Mouse (Mus musculus): ENCODE results near the gene Vmn2r17. TPM values are rescaled to one million over a fixed set of nuclear protein-coding genes. Genes with fewer than 3 reads are reported as not detected.

The Vmn2r17 gene
- not detected in 2 replicates for total RNA-seq (2021)
- long read RNA-seq, experiment 1, result 0 reads
- long read RNA-seq, experiment 2, result 0 reads

DNA sequence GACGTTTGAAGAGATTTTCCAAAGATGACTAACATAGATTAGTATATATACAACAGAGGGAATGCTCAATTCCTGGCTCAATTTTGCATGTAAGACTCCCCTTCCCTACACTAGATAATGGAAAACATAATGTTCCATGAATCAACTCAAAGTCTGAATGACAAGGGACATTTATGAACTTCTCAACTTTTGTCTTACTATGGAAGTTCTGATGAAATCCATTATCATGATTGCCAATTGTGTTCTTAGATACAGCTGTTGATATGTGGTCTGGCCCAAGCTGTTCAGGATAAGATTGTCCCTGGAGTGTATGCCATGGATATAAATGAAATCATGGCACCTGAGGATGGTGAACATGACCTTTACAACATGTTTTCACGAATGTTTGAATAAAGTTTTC is at the start of gene Vmn2r17:
Vmn2r17 (plus strand) TSS at position 301 of the 400 bp plus-strand sequence.
- DNase-seq, result no peak

DNA sequence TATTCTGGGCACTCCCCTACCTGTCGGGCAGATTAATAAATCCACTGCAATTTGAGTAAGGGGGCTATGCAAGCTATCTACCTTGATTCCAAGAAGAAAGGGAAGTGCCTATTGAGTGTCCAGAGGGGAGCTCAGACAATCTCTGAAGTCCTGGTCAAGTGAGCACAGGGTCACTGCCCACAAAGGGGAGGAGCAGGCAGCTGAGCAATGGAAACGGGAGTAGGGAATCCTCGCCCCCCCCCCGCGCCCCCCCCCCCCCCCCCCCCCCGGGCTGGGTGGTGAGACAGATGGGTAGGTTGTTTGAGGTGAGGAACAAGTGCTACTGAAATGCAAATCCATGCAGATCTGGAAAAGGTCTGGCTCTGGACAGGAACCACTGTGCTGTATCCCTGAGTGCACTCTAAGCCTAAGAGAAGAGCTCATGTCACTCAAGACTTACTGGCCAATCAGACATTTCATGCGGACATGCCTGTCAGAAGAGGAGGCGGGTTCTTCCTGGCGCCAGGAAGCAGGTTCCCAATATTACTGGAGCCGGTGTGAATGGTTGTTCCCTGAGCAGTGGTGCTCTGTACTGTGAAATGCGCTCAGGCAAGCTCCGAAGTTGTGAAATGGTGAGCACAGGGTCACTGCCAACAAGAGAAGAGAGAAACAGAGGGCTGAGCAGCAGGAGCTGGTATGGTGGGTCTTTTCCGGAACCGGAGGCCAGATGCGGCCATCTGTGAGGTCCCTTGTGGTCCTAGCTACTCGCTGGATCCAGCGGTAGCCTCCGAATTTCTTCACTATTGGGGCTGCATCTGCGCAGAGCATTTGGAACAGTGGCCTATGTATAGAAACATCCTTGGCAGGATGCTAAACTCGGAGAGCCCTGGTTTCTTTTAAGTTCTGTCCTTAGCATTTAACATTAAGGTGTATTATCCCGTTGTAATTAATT is 47.4 kb downstream of the Vmn2r17 start:
- DNase-seq, result peak; percentile 68

GRCm38 (mm10) chr5:109506729-109507128 is 87.2 kb downstream of the Vmn2r17 start:
- DNase-seq, result peak; percentile 27

Other genes with a start within 250 kb of the Vmn2r17 start
- gene Vmn2r13, start 227.5 kb upstream of the Vmn2r17 start, total RNA-seq (2021), result 0.07 and 0.08 TPM in 2 replicates
- not detected in 2 replicates for gene Vmn2r14, start 195.0 kb upstream of the Vmn2r17 start, total RNA-seq (2021)
- gene Vmn2r15, start 122.0 kb upstream of the Vmn2r17 start, total RNA-seq (2021), result not detected in 2 replicates
- not detected in 2 replicates for gene Vmn2r16, start 89.5 kb upstream of the Vmn2r17 start, total RNA-seq (2021)
- 22.9 and 27.6 TPM in 2 replicates for gene Crlf2, start 139.3 kb downstream of the Vmn2r17 start, total RNA-seq (2021)